Mouse (Mus musculus): Measurements from ENCODE around the gene Nmd3. TPM values are rescaled to one million over a fixed set of nuclear protein-coding genes. Genes with fewer than 3 reads are reported as not detected.

Nmd3 gene
- total and polyA plus RNA-seq, 2 experiments from 2014 or later = 8.0 to 56.0 TPM

DNA sequence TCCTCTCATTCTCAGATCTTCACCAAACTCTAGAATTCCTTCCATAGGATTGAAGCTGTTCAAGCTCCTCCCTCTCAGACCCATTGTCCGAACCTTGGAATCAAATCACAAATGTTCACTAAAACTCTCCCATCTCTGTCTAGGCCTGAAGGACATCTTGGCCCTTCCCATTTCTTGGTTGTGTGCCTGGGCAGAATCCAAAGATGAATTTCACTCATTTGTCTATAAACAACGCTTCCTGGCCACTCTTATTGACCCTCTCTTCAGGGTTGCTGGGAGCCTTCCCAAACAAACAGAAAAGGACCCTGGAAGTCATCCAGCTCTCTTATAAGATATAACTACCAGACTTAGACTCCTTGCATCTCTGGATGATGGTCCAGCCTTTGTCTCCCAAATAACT is 76.2 kb downstream of the Nmd3 start:
- Histone ChIP-seq H3K9me3 (ENCODE audit: low read length) (no peaks in the 10 kb centered on the region), H3K27ac (ENCODE audit: low read depth, low read length) (no peak overlapping the region), H3K4me3 (ENCODE audit: low read depth, low read length) (no peak overlapping the region), H3K27me3 (ENCODE audit: insufficient read depth, low read length) (no peaks in the 10 kb centered on the region), H3K9ac (replicated peaks; ENCODE audit: low read length, poor library complexity, severe bottlenecking) (no peak overlapping the region), H3K36me3 (ENCODE audit: insufficient read depth, low read length) (no peaks in the 10 kb centered on the region), H3K4me2 (ENCODE audit: low read depth, low read length, poor library complexity, severe bottlenecking) (no peak overlapping the region), H3K4me1 (ENCODE audit: insufficient read depth, low read length) (no peaks in the 10 kb centered on the region)
- DNase-seq (ENCODE audit: low spot score) (no peak), ATAC-seq (ENCODE audit: low FRiP score) (no peak)
- no peak for TF ChIP-seq CTCF (IDR thresholded peaks at IDR 0.05)
- 80% methylated on average over 2 of the region's 2 CpGs for WGBS

DNA sequence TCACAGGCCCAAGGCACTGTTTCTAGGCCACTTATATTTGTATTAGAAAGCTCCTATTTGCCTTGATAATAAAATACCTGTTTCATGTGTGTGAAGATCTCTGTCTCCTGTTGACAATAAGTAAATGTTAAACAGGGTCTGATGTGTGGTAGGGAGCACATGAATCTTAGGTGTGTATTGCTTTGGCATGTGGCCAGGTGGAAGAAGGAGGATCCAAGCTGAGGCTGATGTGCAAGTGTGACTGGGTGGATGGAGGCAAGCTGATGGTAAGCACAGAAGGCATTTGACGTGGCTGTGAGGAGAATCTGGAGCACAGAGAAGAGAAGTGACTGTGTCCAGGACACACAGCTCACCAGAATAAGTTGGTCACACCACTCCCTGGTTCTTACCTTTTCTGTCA is 77.3 kb downstream of the Nmd3 start:
- Histone ChIP-seq H3K27me3 (ENCODE audit: insufficient read depth, low read length) (no peaks in the 10 kb centered on the region), H3K4me1 (ENCODE audit: insufficient read depth, low read length) (no peaks in the 10 kb centered on the region), H3K27ac (ENCODE audit: low read depth, low read length) (no peak overlapping the region), H3K9ac (replicated peaks; ENCODE audit: low read length, poor library complexity, severe bottlenecking) (no peak overlapping the region), H3K9me3 (ENCODE audit: low read length) (no peaks in the 10 kb centered on the region), H3K4me2 (ENCODE audit: low read depth, low read length, poor library complexity, severe bottlenecking) (no peak overlapping the region), H3K4me3 (ENCODE audit: low read depth, low read length) (no peak overlapping the region), H3K36me3 (ENCODE audit: insufficient read depth, low read length) (no peaks in the 10 kb centered on the region)
- WGBS = 66% methylated on average over 1 of the region's 1 CpGs
- TF ChIP-seq CTCF (IDR thresholded peaks at IDR 0.05) = no peak
- DNase-seq (ENCODE audit: low spot score) (no peak), ATAC-seq (ENCODE audit: low FRiP score) (no peak)

DNA sequence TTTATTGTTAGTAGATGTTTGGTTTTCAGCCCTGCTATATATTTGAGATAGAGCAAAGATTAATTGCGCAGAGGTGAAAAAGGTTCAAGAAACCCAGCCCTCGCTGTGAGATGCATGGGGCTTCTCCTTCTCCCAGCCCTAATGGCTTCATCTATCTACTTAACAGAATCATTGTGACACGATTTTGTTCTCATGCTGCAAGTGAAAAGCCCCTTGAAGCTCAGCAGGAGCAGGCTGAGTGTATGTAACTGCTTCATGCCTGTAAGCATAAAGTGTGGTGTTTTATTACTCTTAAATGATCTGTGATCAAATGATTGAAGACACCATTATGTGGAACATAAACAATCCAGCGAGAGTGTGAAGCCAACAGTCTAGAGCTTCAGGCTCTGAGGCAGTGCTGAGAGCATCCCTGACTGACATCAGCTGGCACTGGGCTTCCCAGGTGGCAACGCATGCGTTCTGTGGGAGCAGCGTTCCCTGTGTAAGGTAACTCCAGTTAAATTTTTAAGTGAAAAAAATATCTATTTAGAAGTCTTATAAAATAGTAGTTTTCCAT is 79.1 kb downstream of the Nmd3 start:
- Histone ChIP-seq H3K36me3 (ENCODE audit: insufficient read depth, low read length) (no peaks in the 10 kb centered on the region), H3K9me3 (ENCODE audit: low read length) (no peaks in the 10 kb centered on the region), H3K4me2 (ENCODE audit: low read depth, low read length, poor library complexity, severe bottlenecking) (no peak overlapping the region), H3K27ac (ENCODE audit: low read depth, low read length) (no peak overlapping the region), H3K4me1 (ENCODE audit: insufficient read depth, low read length) (no peaks in the 10 kb centered on the region), H3K4me3 (ENCODE audit: low read depth, low read length) (no peak overlapping the region), H3K27me3 (ENCODE audit: insufficient read depth, low read length) (no peaks in the 10 kb centered on the region), H3K9ac (replicated peaks; ENCODE audit: low read length, poor library complexity, severe bottlenecking) (no peak overlapping the region)
- 56% methylated on average over 7 of the region's 7 CpGs for WGBS
- TF ChIP-seq CTCF (IDR thresholded peaks at IDR 0.05) = no peak
- ATAC-seq (ENCODE audit: low FRiP score) (no peak), DNase-seq (ENCODE audit: low spot score) (peak; percentile 15)

DNA sequence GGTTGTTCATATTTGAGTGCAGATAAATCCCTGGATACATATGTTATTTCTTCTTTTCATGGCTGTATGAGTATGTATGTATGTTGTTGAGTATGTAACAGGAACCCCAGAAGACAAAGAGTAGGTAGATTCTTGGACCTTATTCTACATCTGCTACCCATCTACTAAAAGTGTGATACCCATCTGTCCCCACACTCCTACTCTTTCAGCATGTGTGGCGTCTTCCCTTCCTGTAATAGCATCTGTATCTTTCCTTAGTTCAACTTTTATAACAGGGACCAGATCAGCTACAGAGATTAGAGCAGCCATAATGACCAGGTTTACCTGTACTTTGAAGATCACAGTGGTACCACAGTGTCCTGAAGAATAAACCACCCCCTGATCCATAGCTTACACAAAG is 81.4 kb downstream of the Nmd3 start:
- no peak for TF ChIP-seq CTCF (IDR thresholded peaks at IDR 0.05)
- Histone ChIP-seq H3K9me3 (ENCODE audit: low read length) (no peaks in the 10 kb centered on the region), H3K4me3 (ENCODE audit: low read depth, low read length) (no peak overlapping the region), H3K9ac (replicated peaks; ENCODE audit: low read length, poor library complexity, severe bottlenecking) (no peak overlapping the region), H3K4me1 (ENCODE audit: insufficient read depth, low read length) (no peaks in the 10 kb centered on the region), H3K36me3 (ENCODE audit: insufficient read depth, low read length) (no peaks in the 10 kb centered on the region), H3K27ac (ENCODE audit: low read depth, low read length) (no peak overlapping the region), H3K4me2 (ENCODE audit: low read depth, low read length, poor library complexity, severe bottlenecking) (no peak overlapping the region), H3K27me3 (ENCODE audit: insufficient read depth, low read length) (no peaks in the 10 kb centered on the region)
- DNase-seq (ENCODE audit: low spot score) (no peak), ATAC-seq (ENCODE audit: low FRiP score) (no peak)
- 95% methylated on average over 1 of the region's 1 CpGs for WGBS

Other genes with a start within 250 kb of the Nmd3 start
- 70.5 and 77.2 TPM in 2 replicates for gene B3galnt1, start 123.0 kb upstream of the Nmd3 start, total RNA-seq (2014; rRNA removed)
- gene B3galnt1, start 123.0 kb upstream of the Nmd3 start, polyA plus RNA-seq (2015; fragmentation: Nextera tagmentation; extraction: Ambion mirVana) = 102 and 106 TPM in 2 replicates
- 1.3 and 3.2 TPM in 2 replicates for gene Sptssb, start 138.0 kb downstream of the Nmd3 start, total RNA-seq (2014; rRNA removed)
- 1.3 and 1.6 TPM in 2 replicates for gene Sptssb, start 138.0 kb downstream of the Nmd3 start, polyA plus RNA-seq (2015; fragmentation: Nextera tagmentation; extraction: Ambion mirVana)